Mouse (Mus musculus) erythroblast, embryonic 14.5 days (primary cell): ENCODE measurements around the gene Zfp536.
"Not testable (repeated sequence)": the region's sequence is repeated elsewhere in the genome, so short reads cannot be mapped to it uniquely, and the experiment has no call there.

ENCODE experiments used
- GATA1 ChIP-seq: IDR thresholded peaks from 2 replicates; pipeline ENCODE4 v1.6.1; 2012; ENCODE audit warnings: low read length, inconsistent platforms, mixed read lengths
- TAL1 ChIP-seq: IDR thresholded peaks from 3 replicates; pipeline ENCODE4 v1.6.1; 2012; ENCODE audit warnings: low read length, inconsistent platforms, mixed read lengths

DNA sequence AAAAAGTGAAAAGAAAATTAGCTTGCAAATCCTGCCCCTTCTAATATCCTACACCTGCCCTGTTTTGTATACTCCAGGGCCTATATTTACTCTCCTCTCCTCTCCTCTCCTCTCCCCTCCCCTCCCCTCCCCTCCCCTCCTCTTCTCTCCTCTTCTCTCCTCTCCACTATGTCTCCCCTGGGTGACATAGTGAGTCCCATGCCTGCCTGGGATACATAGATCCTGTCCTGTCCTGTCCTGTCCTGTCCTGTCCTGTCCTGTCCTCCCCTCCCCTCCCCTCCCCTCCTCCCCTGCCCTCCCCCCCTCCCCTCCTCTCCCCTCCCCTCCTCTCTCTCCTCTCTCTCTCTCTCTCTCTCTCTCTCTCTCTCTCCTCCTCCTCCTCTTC, 169.9 kb downstream of the Zfp536 start:
- TF ChIP-seq TAL1, GATA1: not testable (repeated sequence)
